Mouse (Mus musculus) colon, adult 2 months (tissue): Measurements from ENCODE around the gene Rasef. TPM values are rescaled to one million over a fixed set of nuclear protein-coding genes. Genes with fewer than 3 reads are reported as not detected.

ENCODE experiments used
- polyA plus RNA-seq: library from polyadenylated mRNA; depleted of rRNA; stranded (reverse); fragments of >200 nt; gene quantifications from 2 replicates; pipeline ENCODE4 v1.2.3, GENCODE M21; 2012; rRNA removed

Rasef gene
- polyA plus RNA-seq: 19.5 and 19.6 TPM in 2 replicates

DNA sequence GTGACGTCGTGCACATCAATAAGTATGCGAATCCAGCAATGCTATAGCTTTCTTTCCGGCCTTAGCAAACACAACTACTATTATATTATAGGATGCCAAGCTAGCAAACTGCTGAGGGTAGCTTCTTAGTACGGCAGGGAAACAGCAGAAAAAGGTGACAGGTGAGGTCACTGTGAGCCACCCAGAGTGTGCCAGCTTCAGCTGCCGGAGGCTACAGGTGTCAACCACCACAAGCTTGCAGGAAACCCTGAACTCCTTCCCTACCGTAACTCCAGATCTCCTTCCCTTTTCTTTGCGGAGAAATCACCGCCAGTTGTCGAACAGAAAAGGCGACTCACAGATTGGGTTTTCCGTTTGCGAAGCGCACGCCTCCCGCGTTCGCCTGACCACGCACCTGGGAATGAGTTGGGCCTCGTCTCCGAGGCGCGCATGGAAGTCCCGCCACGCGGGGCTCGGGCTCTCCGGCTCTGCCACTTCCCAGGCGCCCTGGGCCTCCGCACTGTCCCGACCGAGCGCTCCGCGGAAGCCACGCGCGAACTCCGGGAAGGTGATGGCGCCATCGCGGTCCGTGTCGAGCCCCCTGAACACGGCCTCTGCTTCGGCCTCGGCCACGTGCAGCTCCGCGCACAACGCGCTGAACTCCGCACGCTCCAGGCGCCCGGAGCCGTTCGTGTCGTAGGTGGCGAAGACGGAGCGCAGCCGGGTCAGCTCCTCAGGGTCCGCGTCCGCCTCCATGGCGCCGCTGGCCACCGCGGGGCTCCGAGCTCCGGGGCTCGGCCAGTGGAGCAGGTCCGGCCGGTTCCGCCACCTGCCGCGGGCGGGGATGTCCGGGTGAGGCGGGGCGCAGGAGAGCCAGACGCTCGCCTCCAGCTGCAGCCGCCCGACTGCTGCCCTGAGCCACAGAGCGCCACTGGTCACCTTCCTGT is at the start of gene Rasef:
Rasef (minus strand) TSS at position 735 of the 926 bp plus-strand sequence.

DNA sequence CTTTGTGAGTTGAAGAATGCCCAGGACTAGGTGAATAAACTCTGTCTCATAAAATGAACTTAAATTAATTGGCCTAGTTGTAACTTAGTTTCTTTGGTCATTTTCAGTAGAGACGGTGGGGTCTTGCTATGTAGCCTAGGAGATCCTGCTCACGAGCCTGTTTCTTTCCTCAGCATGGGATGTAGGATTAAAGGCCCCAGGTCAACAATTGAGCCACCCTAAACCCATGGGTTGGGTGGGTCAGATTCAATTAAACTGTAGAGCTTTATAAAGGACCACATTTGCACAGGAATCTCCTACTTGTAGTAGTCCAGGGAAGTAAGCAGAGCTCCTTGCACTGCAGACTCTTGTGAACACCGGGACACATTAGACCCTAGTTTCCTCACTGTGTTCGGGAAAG is 107.6 kb downstream of the Rasef start, which contains the start of gene Gm428:
Gm428 (plus strand) TSS at position 301 of the 400 bp plus-strand sequence.

DNA sequence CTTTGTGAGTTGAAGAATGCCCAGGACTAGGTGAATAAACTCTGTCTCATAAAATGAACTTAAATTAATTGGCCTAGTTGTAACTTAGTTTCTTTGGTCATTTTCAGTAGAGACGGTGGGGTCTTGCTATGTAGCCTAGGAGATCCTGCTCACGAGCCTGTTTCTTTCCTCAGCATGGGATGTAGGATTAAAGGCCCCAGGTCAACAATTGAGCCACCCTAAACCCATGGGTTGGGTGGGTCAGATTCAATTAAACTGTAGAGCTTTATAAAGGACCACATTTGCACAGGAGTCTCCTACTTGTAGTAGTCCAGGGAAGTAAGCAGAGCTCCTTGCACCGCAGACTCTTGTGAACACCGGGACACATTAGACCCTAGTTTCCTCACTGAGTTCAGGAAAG is 122.7 kb downstream of the Rasef start, which contains the start of gene Gm11239:
Gm11239 (plus strand) TSS at position 301 of the 400 bp plus-strand sequence.

Other genes with a start within 250 kb of the Rasef start
- gene Gm11238, start 183.1 kb downstream of the Rasef start, polyA plus RNA-seq: not detected in 2 replicates
- gene Gm11237, start 168.0 kb downstream of the Rasef start, polyA plus RNA-seq: not detected in 2 replicates
- gene Gm11236, start 152.9 kb downstream of the Rasef start, polyA plus RNA-seq: not detected in 2 replicates
- gene Gm11239, start 122.6 kb downstream of the Rasef start, polyA plus RNA-seq: not detected in 2 replicates
- gene Gm428, start 107.5 kb downstream of the Rasef start, polyA plus RNA-seq: not detected in 2 replicates
- gene Gm11758, start 85.3 kb upstream of the Rasef start, polyA plus RNA-seq: not detected in 2 replicates
- not detected in 2 replicates for gene Gm11757, start 100.1 kb upstream of the Rasef start, polyA plus RNA-seq
- gene Gm13871, start 115.0 kb upstream of the Rasef start, polyA plus RNA-seq: not detected in 2 replicates
- gene Gm11756, start 129.8 kb upstream of the Rasef start, polyA plus RNA-seq: not detected in 2 replicates
- gene 2310002L09Rik, start 159.9 kb upstream of the Rasef start, polyA plus RNA-seq: not detected in 2 replicates
- gene Frmd3, start 222.4 kb upstream of the Rasef start, polyA plus RNA-seq: 0.14 and 0.23 TPM in 2 replicates